ENCODE assay signal across 8 mouse cellular contexts in genomic region chr15:97337636-97338352, GRCm38 (mm10).
DNase-seq lines count a peak whose midpoint lies in the region; ATAC-seq and TF ChIP-seq lines count a peak whose summit lies in the region.

No protein-coding gene starts in this region.

- H3K9ac ChIP-seq in lung, embryonic 14.5 days: no peak overlapping the region; the same call in 1 of the 2 replicates
- peak overlapping the region; percentile 12; the same call in 1 of the 2 replicates for H3K9ac ChIP-seq in limb, embryonic 14.5 days (ENCODE audit: low read depth, low read length, severe bottlenecking)

- H3K36me3 ChIP-seq in lung, embryonic 14.5 days (ENCODE audit: insufficient read depth): no peaks in the 10 kb centered on the region
- H3K36me3 ChIP-seq in erythroblast, embryonic 14.5 days (ENCODE audit: control insufficient read depth): peaks cover 12% of the 10 kb centered on the region
- H3K36me3 ChIP-seq in limb, embryonic 14.5 days (ENCODE audit: control insufficient read depth, insufficient read depth, low read length): no peaks in the 10 kb centered on the region

- no peaks in the 10 kb centered on the region for H3K4me1 ChIP-seq in lung, embryonic 14.5 days (ENCODE audit: insufficient read depth)
- peaks cover 64% of the 10 kb centered on the region for H3K4me1 ChIP-seq in erythroblast, embryonic 14.5 days (ENCODE audit: control insufficient read depth)
- 0 out of 2 replicates have a peak, but pooled peaks cover 2% of the 10 kb centered on the region for H3K4me1 ChIP-seq in limb, embryonic 14.5 days (ENCODE audit: control insufficient read depth, insufficient read depth, low read length)

- peak; percentile 65; the same call in 1 of the 2 replicates for ATAC-seq in lung, embryonic 14.5 days (ENCODE audit: insufficient read depth)
- ATAC-seq in limb, embryonic 14.5 days (ENCODE audit: low FRiP score, low read depth): no peak

- H3K4me3 ChIP-seq in lung, embryonic 14.5 days (ENCODE audit: low read depth, low read length): peak overlapping the region; percentile 23
- H3K4me3 ChIP-seq in erythroblast, embryonic 14.5 days (replicated peaks): peak overlapping the region; percentile 46
- peak overlapping the region; percentile 23; the same call in 1 of the 2 replicates for H3K4me3 ChIP-seq in limb, embryonic 14.5 days (replicated peaks; ENCODE audit: low read length)

- intact Hi-C loops in left cerebral cortex, postnatal 25 days (cut with DNase I): no loop called here

- no peak overlapping the region for H3K27ac ChIP-seq in lung, embryonic 14.5 days (ENCODE audit: low read depth)
- no peak overlapping the region for H3K27ac ChIP-seq in limb, embryonic 14.5 days (replicated peaks; ENCODE audit: low read depth, low read length)

- peak; percentile 49 for DNase-seq in lung, embryonic 14.5 days
- no peak for DNase-seq in lung, postnatal 10 days
- no peak for DNase-seq in limb, embryonic 14.5 days (ENCODE audit: low spot score)
- peak; percentile 19 to 41 for DNase-seq in spleen, postnatal 14 days (ENCODE audit: low spot score in 2 of 2)
- DNase-seq in gastrocnemius, postnatal 25 days: no peak
- DNase-seq in gastrocnemius, postnatal 4 days (ENCODE audit: low spot score in 2 of 2): no peak
- DNase-seq in left cerebral cortex, postnatal 25 days (ENCODE audit: low spot score in 2 of 2): no peak

- no peaks in the 10 kb centered on the region for H3K9me3 ChIP-seq in lung, embryonic 14.5 days (ENCODE audit: low read depth, low read length)
- peaks cover 16% of the 10 kb centered on the region for H3K9me3 ChIP-seq in erythroblast, embryonic 14.5 days (ENCODE audit: control insufficient read depth, low read length)
- no peaks in the 10 kb centered on the region for H3K9me3 ChIP-seq in limb, embryonic 14.5 days (ENCODE audit: control insufficient read depth, low read length)

- no peak for TF ChIP-seq CTCF in lung, embryonic 14.5 days (IDR thresholded peaks at IDR 0.05; ENCODE audit: low read depth)

- TF ChIP-seq POLR2A in limb, embryonic 14.5 days (IDR thresholded peaks at IDR 0.05; ENCODE audit: borderline replicate concordance, extremely low read depth, insufficient read depth, insufficient read length): no peak

- 35% methylated on average over 14 of the region's 14 CpGs for WGBS in lung, embryonic 14.5 days
- WGBS in limb, embryonic 14.5 days: 36% methylated on average over 14 of the region's 14 CpGs

- H3K27me3 ChIP-seq in lung, embryonic 14.5 days (ENCODE audit: insufficient read depth, low read length): no peaks in the 10 kb centered on the region
- H3K27me3 ChIP-seq in erythroblast, embryonic 14.5 days (ENCODE audit: control insufficient read depth): no peaks in the 10 kb centered on the region
- H3K27me3 ChIP-seq in limb, embryonic 14.5 days (ENCODE audit: control insufficient read depth, insufficient read depth, low read length): no peaks in the 10 kb centered on the region

- H3K4me2 ChIP-seq in lung, embryonic 14.5 days: peak overlapping the region; percentile 61
- H3K4me2 ChIP-seq in limb, embryonic 14.5 days (replicated peaks; ENCODE audit: low read depth, low read length, severe bottlenecking): peak overlapping the region; percentile 46

Comparison
In these comparisons a context has a peak if more than half of its experiments do, and no peak if none do; other contexts are left out.
1. DNase-seq: peak in lung, embryonic 14.5 days (single experiment) and spleen, postnatal 14 days (2 of 2); none in lung, postnatal 10 days (single experiment), limb, embryonic 14.5 days (single experiment), gastrocnemius, postnatal 25 days (single experiment), gastrocnemius, postnatal 4 days (0 of 2) and left cerebral cortex, postnatal 25 days (0 of 2).
2. Peak in every context shown above with its lines, with median percentiles within 50 percentile points of each other: H3K4me3 ChIP-seq.